Mouse (Mus musculus) spleen, adult 2 months (tissue): ENCODE results near the gene Acbd5.
A peak's percentile ranks its signal among the peaks of the same experiment; 100 is the strongest.

Experiments
- CTCF ChIP-seq: fragments of 200-500 bp; IDR thresholded peaks from 2 replicates; pipeline ENCODE4 v1.5.1; 2011; ENCODE audit warnings: mild to moderate bottlenecking, inconsistent platforms; ENCODE audit not compliant: insufficient read depth, insufficient read length, insufficient replicate concordance; ENCODE audit errors: extremely low read depth
- POLR2A ChIP-seq: fragments of 200-500 bp; IDR thresholded peaks from 2 replicates; pipeline ENCODE4 v1.6.1; 2011; ENCODE audit warnings: low read depth, low read length, inconsistent platforms

DNA sequence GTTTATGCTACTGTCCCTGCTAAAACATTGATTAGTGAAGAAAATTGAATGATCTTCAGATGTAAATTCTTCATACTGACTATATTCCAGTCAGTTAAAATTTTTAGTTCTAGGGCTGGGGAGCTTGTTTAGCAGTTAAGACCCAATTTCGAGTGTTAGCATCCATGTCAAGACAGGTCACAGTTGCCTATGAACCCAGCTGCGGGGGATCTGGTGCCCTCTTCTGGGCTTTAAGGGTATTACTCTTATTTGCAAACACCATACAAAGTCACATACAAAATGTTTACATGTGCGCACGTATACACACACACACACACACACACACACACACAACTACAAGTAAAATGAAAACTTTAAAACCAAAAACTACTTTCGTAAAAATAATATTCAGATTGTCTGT, 24.2 kb downstream of the Acbd5 start:
- TF ChIP-seq CTCF (peak; percentile 58; the same call in 1 of the 2 replicates), POLR2A (no peak)
